Mouse (Mus musculus): ENCODE data around the gene Dand5.

Dand5 gene

DNA sequence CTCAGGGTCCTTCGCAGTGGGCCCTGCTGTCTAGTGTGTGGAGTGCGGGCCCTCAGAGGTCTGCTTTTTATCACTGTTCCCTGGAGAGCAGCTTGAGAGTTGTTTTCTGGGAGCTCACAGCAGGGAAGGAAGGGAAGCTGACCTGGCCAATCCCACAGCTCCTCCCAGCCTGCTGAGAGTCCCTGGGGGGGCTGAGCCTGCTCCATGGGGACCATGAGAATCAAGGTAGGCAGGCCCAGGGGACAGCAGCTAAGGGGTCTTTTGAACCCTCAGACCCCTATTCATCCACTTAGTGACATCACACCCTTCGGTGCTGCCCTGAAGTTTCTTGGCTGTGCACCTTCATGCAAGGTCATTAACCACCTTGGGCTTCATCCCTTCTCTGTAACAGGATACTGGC lies at the start of gene Dand5:
Dand5 (minus strand) TSS at position 101 of the 400 bp plus-strand sequence.
- no peak for DNase-seq (ENCODE audit: low read depth, low spot score)

DNA sequence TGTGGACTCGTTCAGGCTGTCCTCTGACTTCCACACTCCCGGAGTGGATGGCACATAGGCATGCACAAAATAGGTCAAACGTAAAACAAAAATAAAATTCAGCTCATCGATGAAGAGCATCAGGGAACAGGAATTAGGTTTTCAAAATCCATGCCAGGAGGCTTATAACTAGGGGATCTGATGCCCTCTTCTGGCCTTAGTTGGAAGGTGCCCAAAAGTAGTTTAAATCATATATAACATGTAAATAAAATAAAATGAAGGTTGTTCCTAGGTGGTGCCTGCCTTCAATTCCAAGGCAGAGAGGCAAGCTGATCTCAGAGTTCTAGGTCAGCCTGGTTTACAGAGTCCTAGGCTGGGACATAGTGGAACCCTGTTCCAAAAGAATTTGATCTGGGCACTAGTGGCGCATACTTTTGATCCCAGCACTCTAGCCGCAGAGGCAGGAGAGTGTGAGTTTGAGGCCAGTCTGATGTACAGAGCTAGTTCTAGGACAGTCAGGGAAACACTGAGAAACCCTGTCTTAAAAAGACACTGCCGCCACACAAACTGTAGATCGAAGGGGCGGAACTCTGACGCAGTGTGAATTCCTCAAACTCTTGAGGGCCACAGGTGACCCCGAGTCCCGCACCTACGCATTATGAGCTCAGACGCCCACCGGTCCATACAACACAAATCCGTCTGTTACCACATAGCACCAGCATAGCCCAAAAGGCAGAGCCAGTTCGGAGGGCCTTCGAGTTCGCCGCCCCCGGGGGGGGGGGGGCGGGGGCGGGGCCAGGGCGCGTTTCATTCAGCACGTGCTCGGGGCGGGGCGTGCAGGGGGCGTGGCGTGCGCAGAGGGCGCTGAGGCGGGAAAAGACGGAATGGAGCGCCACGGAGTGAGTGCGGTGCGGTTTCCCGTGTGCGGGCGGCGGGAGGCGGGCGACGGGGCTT lies 49.0 kb upstream of the Dand5 start, which contains the start of gene Syce2:
Syce2 (plus strand) TSS at position 736 of the 933 bp plus-strand sequence.
- DNase-seq (ENCODE audit: low read depth, low spot score): peak; percentile 68

DNA sequence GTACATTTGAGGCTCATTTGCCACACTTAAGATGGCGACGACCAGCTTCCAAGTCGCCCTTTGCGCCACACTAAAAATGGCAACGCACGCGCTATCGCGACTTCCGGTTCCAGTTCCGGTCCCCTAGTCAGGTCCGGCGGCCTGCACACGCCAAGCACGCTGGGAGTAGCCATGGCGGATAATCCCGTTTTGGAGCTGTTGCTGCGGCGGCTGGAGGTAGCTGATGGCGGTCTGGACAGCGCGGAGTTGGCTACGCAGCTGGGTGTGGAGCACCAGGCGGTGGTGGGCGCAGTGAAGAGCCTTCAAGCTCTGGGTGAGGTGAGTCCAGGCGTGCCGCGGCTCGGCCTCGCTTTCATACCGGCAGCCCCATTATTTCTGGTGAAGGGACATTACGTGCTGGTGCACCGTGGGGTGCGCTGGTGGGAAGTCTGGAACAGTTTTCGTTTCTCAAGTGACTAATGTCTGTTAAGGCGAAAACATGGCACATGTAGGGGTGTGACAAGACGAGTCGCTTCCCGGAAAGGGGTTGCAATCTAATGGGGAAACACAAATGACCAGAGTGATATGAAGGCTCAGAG lies 34.3 kb upstream of the Dand5 start, which contains the start of gene Farsa:
Farsa (plus strand) TSS at position 126 of the 578 bp plus-strand sequence.
- peak; percentile 90 for DNase-seq (ENCODE audit: low read depth, low spot score)

DNA sequence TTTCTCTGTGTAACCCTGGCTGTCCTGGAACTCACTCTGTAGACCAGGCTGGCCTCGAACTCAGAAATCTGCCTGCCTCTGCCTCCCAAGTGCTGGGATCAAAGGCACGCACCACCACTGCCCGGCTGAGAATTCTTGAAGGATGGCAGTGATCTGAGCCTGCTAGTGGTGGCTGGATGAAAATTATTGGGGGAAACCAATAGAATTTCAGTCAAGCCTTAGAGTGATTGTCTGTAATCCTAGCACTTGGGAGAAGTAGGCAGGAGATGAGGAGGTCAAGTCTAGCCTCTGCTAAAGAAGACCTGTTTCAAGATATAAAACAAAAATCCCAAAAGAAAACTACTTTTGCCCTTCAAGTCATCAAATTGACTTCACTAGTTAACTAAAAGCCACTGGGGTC lies 33.8 kb upstream of the Dand5 start:
- no peak for DNase-seq (ENCODE audit: low read depth, low spot score)

DNA sequence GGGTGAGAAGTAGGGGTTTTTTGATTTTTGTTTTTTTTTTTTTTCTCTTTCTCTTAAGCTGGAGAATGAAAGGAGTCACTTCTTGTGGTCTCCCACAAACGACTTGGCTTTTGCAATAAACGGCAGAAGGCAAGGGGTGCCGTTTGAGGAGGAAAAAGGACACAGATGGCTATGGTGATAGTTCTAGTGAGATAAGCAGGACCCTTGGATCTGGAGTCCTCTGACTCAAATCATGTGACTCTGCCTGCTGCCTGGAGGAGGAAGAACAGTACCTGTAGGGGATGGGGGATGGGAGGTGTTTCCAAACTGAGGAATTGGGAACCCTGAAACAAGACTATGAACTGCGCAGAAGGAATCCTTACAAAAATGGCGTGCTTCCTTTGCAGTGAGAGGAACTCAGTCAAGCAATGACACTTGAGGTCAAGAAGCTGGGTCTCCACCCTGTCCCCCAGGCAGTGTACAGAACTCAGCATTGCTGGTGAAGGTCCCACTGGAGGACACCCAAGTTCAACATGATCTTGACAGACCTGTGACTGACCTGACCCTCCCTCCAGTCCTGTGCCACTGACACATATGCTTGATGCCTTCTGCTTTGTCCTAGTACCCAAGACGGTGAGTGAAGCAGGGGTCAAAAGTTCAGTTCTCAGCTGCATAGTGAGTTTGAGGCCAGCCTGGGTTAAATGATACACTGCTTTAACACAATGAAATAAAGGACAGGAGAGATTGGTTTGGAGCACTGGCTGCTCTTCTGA lies 25.2 kb upstream of the Dand5 start:
- no peak for DNase-seq (ENCODE audit: low read depth, low spot score)

DNA sequence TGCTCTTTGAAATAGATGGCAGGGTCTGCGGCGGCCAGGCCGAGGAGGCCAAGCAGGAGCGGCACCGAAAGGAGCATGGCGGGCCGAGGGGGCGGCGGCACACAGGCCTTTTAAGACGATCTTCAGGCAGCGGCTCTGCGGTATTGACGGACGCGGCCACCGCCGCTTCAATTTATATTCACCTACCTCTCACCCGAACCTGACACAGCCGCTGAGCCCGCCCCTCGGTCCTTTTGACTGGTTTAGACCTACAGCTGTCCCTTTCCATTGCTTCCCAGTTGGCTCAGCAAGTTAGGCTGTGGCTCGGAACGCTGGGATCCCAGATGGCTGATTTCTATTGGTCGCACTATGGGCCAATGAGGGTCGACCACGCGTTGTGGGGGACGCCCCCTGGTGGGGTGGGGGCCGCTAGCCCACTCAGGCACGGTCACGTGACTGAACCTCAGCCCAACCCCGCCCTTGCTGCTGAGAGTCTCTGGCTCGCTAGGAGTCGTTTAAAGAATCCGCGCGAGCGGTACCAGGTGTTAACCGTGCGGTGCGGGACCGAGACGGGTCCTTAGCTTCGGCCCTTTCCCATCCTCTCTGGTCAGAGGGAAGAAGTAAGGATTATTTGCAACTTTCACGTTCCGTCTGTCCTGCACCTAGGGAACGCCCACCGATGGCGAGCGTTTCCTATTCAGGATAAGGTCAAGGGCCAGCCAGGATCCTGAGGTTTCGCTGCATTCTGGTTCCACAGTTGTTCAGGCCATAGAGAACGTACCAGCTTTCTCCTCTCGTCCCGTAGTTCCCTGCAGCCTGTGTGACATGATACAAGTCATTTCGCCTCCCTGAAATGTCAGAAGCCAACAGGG lies 24.3 kb upstream of the Dand5 start, which contains the start of gene Calr:
Calr (minus strand) TSS at position 213 of the 851 bp plus-strand sequence.
- DNase-seq (ENCODE audit: low read depth, low spot score): peak; percentile 98

DNA sequence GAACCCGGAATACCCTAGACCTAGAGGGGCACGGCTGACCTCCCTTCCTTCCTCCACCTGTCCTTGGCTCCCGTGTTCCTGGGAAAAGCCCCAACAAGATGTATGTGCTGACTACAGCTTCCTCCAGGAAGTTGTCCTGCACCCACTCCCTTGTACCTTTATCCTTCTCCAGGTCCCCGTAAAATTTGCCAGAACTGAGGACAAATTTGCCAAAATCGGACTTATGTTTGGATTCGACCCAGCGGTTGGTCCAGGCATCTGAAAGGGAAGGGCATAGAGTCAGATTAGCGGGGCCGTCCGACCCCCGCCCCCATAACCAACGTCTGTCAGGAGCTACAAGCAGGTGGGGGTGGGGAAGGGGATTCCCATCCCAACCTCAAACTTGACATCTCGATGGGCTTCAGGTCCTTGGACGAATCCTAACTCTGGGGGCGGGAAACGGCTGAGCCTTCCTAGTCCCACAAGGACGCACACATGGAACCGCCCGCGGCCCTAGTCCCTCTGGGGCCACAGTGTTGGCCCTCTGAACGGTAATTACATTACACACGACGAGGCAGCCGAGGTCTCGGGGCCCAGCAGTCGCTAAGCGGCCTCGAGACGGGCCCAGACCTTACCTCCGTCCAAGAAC lies 23.6 kb upstream of the Dand5 start:
- no peak for DNase-seq (ENCODE audit: low read depth, low spot score)

DNA sequence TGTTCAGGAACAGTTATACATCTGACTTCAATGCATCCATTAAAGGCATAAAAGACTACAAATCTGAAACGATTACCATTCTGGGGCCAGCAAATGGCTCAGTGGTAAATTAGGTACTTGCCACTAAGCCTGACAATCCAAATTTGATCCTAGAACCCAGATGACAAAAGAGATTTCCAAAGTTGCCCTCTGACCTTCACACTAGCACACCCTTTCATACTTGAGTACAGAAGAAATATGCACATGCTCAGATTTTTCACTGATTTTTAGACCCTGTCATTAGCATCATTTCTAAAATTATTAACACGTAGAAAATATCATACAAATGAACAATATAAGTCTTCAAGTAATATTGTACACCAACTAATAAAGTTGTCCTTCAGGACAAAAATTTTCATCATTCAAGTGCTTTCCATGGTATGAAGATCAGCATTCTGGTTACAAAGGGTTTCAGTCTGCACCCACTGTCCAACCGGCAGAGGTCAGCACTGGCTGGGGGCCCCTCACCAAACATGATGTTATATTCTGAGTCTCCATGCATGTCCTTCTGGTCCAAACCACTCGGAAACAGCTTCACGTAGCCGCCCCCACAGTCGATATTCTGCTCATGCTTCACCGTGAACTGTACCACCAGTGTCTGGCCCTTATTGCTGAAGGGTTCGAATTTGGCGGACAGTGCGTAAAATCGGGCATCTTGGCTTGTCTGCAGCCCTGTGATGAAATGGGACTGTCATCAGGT lies 22.9 kb upstream of the Dand5 start:
- DNase-seq (ENCODE audit: low read depth, low spot score): no peak

DNA sequence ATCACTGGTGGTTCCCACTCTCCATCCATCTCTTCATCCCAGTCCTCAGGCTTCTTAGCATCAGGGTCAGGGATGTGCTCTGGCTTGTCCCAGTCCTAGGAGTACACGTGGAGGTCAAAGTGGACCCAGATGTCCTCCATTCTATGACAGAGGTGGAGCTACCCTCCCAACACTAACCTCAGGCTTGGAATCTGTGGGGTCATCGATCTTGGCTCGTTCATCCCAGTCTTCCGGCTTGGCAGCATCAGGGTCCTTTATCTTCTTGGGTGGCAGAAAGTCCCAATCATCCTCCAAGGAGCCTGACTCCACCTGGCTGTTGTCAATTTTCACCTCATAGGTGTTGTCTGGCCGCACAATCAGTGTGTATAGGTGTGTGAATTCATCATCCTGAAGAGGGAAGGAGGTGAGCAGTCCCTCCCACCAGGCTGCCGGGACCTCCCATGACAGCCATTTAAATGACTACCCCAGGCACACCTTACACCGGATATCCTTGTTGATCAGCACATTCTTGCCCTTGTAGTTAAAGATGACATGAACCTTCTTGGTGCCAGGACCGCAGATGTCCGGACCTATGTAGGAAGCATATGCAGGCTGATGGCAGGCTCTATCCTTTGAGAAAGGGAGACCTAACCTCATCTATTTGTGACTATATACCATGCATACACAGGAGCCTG lies 21.9 kb upstream of the Dand5 start:
- no peak for DNase-seq (ENCODE audit: low read depth, low spot score)

DNA sequence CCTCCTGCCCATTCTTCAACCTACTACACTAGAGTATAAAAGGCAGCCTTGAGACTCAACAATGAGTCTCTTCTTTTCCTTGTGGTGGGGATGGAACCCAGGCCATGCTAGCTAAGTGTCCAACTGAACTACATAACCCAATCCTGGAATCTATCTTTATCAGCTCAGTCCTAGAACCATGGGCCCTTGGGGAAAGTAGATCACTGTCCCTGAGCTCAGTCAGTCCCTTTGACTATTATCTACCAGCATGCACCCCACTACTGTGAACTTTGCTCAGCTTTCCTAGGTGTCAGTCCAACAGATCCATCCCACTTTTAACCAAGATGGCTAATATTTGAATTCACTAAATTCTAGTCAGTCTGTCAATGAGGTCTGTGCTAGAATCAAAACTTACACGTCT lies 18.9 kb upstream of the Dand5 start:
- DNase-seq (ENCODE audit: low read depth, low spot score): no peak

DNA sequence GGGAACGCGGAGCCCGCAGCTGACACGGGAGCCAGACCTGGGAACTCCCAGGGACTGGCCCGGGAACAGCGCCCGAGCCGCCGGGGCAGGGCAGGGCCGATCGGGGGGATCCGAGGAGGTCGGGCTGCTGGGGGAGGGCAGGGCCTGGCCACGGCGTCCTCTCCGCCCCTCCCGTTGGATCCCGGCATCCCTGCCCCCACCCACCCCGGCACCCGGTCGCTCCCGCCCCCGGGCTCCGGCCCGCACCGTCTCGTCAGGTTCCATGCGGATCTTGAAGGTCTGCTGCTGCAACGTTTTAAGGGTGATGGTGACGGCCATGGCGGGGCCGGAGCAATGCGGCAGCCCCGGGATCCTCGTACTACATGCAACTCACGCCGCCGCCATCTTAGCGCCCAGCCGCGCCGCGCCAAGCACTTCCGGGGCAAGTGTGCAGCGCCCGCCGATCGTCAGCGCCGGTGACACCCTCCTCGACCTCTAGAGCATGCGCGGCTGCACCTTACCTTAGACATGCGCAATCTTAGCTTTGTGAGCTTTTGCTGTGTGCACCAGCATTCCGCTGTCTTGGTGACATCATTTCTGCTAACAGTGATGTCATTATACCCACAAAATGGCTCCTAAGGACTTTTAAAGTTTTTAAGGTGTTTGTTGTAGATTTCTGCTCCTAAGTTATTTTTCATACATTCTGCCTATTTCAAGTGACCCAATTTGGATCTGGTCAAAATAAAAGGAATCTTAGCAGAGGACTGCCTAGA lies 17.8 kb upstream of the Dand5 start, which contains the start of gene Rad23a:
Rad23a (minus strand) TSS at position 418 of the 752 bp plus-strand sequence.
- DNase-seq (ENCODE audit: low read depth, low spot score): peak; percentile 91

DNA sequence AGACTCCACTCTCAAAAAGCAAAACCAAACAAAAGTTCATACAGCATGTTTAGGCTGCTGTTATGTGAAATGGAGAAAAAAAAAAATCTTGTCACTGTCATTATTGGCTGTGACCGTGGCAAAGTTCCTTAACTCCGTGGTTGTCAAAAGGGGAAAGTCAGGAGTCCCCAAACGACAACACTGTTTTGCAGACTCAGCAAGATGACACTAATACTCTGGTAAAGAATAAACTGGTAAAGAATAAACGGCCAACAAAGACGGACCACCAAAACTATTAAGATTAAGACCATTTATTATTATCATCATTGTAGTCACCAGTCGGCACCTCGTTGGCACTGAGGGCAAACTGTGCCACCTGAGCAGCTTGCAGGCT lies 17.2 kb upstream of the Dand5 start:
- DNase-seq (ENCODE audit: low read depth, low spot score): no peak

DNA sequence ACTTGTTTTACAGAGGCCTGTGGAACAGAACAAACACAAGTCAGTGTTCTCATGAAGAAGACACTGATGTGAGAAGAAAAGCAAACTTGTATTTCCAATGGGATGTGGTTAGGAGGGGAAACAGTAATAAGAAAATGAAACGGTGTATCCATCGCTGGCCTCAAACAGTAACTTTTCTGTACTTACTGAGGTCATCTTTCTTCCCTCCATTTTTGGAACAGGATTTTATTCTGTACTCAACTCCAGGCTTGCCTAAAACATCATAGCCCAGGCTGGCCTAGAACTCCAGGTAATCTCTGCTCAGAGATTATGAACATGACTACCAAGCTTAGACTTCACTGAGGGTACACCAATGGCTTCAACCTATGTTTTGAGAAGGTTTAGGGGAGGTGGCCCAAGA lies 16.8 kb upstream of the Dand5 start:
- no peak for DNase-seq (ENCODE audit: low read depth, low spot score)

DNA sequence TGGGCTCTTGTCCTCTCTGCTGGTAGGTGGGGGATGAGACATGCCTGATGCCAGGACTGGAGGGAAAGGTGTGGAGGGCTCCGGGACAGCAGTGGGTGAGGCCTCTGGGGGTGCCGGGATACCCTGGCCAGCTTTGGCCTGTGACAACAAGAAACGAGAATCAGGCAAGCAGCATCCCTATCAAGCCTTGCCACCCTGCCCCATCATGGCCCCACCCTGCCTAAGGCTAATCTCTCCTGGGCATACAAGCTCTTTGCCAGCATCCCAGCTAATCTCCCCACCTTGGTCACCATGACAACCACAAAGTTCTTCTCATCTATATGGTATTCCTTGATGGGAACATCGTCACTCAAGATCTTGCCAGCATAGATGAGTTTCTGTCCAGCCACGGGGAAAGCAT lies 15.9 kb upstream of the Dand5 start:
- DNase-seq (ENCODE audit: low read depth, low spot score): peak; percentile 91

DNA sequence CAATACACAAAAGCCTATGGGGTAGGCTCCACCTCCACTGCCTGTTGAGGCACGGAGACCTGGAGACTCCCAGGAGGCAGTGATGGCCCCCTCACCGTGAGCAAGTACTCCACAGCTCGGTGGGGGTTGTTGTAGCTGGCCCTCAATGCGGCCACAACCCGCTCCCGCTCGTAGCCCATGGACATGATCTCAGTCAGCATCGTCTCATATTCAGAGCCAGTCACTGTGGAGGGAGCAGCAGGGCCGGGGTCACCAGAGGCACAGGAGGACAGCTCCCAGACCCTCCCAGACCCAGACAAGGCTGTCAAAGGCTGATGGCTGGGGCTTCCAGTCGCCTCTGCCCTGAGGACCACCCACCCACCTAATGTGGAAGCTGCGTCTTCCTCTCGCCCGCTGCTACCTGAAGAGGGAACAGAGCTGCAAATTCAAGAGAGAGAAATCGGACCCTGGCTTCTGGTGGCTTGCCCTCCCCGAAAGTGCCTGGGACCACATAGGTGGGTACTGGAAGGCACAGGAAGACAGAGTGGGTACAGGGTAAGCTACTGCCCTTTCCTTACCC lies 15.4 kb upstream of the Dand5 start:
- DNase-seq (ENCODE audit: low read depth, low spot score): no peak

DNA sequence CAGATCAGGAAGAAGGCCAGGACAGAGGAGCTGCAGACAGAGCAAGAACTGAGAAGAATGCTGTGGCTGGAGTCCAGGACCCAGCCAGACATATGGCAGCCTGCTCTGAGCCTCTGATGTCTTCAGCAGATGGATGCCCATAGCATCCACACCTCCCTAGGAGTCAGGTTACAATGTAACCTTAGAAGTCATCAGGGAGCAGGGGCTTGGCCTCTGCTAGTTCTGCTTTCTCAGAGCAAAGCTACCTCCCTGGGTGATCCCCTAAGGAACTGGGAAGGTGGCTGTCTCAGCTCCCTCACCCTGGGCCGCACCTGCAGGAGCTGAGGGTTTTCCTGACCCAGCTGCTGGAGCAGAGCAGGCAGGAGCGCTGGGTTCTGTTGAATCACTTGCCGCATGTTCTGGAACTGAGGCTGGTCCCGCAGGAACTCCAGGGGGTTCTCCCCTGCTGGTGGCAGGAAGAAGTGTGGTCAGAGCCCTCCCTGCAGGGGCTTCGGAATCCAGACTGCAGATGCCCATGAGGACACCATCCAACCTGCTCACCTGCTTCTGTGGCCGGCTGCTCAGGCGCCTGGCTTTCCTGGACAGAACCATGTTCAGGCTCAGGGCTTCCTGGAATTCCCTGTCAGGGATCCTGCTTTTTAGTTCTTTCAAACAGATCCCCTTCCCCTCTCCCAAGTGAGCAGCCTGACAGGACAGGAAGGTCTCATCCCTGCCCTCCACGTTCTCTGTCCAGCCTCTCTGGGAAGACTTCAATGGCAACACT lies 14.7 kb upstream of the Dand5 start:
- DNase-seq (ENCODE audit: low read depth, low spot score): no peak

All from c-Kit-negative CD71-positive TER-119-positive erythroid progenitor cells, embryonic 14.5 days (primary cell).